In genomic region chr14:25505201-25505671, GRCm38 (mm10) we compare ENCODE assay signal across 8 mouse cellular contexts. TPM values are rescaled to one million over a fixed set of nuclear protein-coding genes. Genes with fewer than 3 reads are reported as not detected.
DNase-seq lines count a peak whose midpoint lies in the region; ATAC-seq and TF ChIP-seq lines count a peak whose summit lies in the region.

No protein-coding gene starts in this region.

- WGBS in kidney, embryonic 14.5 days = 65% methylated on average over 6 of the region's 6 CpGs
- WGBS in forebrain, embryonic 10.5 days = 72% methylated on average over 6 of the region's 6 CpGs

- no peak overlapping the region for H3K4me2 ChIP-seq in kidney, embryonic 14.5 days (replicated peaks; ENCODE audit: low read depth, low read length)
- H3K4me2 ChIP-seq in myocyte (ENCODE audit: low read depth) = no peak overlapping the region

- no peaks in the 10 kb centered on the region for H3K9me3 ChIP-seq in kidney, embryonic 14.5 days (ENCODE audit: control insufficient read depth, low read length)
- no peaks in the 10 kb centered on the region for H3K9me3 ChIP-seq in forebrain, embryonic 10.5 days

- peaks cover 79% of the 10 kb centered on the region for H3K79me2 ChIP-seq in myocyte (ENCODE audit: control insufficient read depth, insufficient read depth)

- H3K27ac ChIP-seq in kidney, embryonic 14.5 days (ENCODE audit: low read depth, low read length) = no peak overlapping the region; the same call in 1 of the 2 replicates
- no peak overlapping the region for H3K27ac ChIP-seq in forebrain, embryonic 10.5 days

- no peak overlapping the region for H3ac ChIP-seq in myocyte (ENCODE audit: control insufficient read depth, insufficient read length)

- no peak overlapping the region for H3K4me3 ChIP-seq in kidney, embryonic 14.5 days (ENCODE audit: low read length)
- H3K4me3 ChIP-seq in myocyte = no peak overlapping the region
- H3K4me3 ChIP-seq in forebrain, embryonic 10.5 days = no peak overlapping the region

- DNase-seq in layer of hippocampus, adult 9-11 months = peak; percentile 57
- no peak for DNase-seq in layer of hippocampus, postnatal 10 days (ENCODE audit: low spot score in 2 of 2)
- peak; percentile 75 for DNase-seq in adrenal gland, postnatal 25 days
- no peak for DNase-seq in cerebellum, postnatal 36 days
- no peak for DNase-seq in thymus, postnatal 0 days (ENCODE audit: low spot score)
- DNase-seq in forebrain, embryonic 10.5 days (ENCODE audit: extremely low spot score, low spot score) = no peak

- no peak overlapping the region for H3K9ac ChIP-seq in kidney, embryonic 14.5 days (ENCODE audit: low read depth, low read length)

- ATAC-seq in kidney, embryonic 14.5 days (ENCODE audit: low FRiP score, low TSS enrichment) = peak; percentile 32; the same call in 1 of the 2 replicates

- peaks cover 13% of the 10 kb centered on the region for H3K4me1 ChIP-seq in kidney, embryonic 14.5 days (ENCODE audit: control insufficient read depth, insufficient read depth, low read length)
- peaks cover 55% of the 10 kb centered on the region for H3K4me1 ChIP-seq in forebrain, embryonic 10.5 days

- peak; percentile 56 for TF ChIP-seq POLR2A in myocyte (IDR thresholded peaks at IDR 0.05; ENCODE audit: insufficient read length, low read depth)

- peaks cover 55% of the 10 kb centered on the region for H3K36me3 ChIP-seq in kidney, embryonic 14.5 days (ENCODE audit: control insufficient read depth, insufficient read depth, low read length)
- peaks cover 25% of the 10 kb centered on the region for H3K36me3 ChIP-seq in myocyte (ENCODE audit: control insufficient read depth, insufficient read depth)
- peaks cover 83% of the 10 kb centered on the region for H3K36me3 ChIP-seq in forebrain, embryonic 10.5 days (replicated peaks)

- H3K27me3 ChIP-seq in kidney, embryonic 14.5 days (ENCODE audit: control insufficient read depth, insufficient read depth, low read length) = no peaks in the 10 kb centered on the region
- H3K27me3 ChIP-seq in myocyte (ENCODE audit: control insufficient read depth, insufficient read depth, insufficient read length) = no peaks in the 10 kb centered on the region
- H3K27me3 ChIP-seq in forebrain, embryonic 10.5 days (ENCODE audit: poor library complexity, severe bottlenecking) = no peaks in the 10 kb centered on the region

TF ChIP-seq in myocyte, 11 proteins besides CTCF, POLR2A, EP300 and RAD21:
- TF ChIP-seq TCF3 (IDR thresholded peaks at IDR 0.05; ENCODE audit: insufficient read length, low read depth) (peak; percentile 95), REST (IDR thresholded peaks at IDR 0.05; ENCODE audit: insufficient read depth, insufficient read length) (no peak), E2F4 (IDR thresholded peaks at IDR 0.05; ENCODE audit: insufficient read depth) (no peak), CEBPB (IDR thresholded peaks at IDR 0.05; ENCODE audit: insufficient read depth, poor library complexity, severe bottlenecking) (peak; percentile 99), POLR2AphosphoS2 (IDR thresholded peaks at IDR 0.05; ENCODE audit: insufficient read length, low read depth) (peak; percentile 77), SRF (IDR thresholded peaks at IDR 0.05; ENCODE audit: control insufficient read depth, insufficient read length, low read depth) (no peak), MYOD1 (IDR thresholded peaks at IDR 0.05; ENCODE audit: control insufficient read depth in 1 of 3, insufficient read length in 2 of 3, low read depth in 2 of 3) (peak; percentile 48 to 96 (median 90)), TCF12 (IDR thresholded peaks at IDR 0.05; ENCODE audit: insufficient read depth, poor library complexity, severe bottlenecking) (peak; percentile 84), USF1 (IDR thresholded peaks at IDR 0.05; ENCODE audit: low read depth) (peak; percentile 33), MAX (IDR thresholded peaks at IDR 0.05; ENCODE audit: low read depth) (no peak), MYOG (IDR thresholded peaks at IDR 0.05; ENCODE audit: control insufficient read depth in 1 of 3, insufficient read depth in 1 of 3, insufficient read length in 2 of 3, low read depth in 2 of 3) (peak; percentile 81 to 97 (median 90))

RNA-seq across cellular contexts. Expression of gene Zmiz1, which starts 46.3 kb away (rescaled TPM):
- 100 to 1,000 TPM; 115 to 128 TPM for total RNA-seq in layer of hippocampus, postnatal 10 days (2021)
- total RNA-seq in adrenal gland, postnatal 25 days (2021) = 125 and 153 TPM in 2 replicates
- 43.3 and 57.3 TPM in 2 replicates for polyA plus RNA-seq in kidney, embryonic 14.5 days (2014; fragmentation: Nextera tagmentation; extraction: Ambion mirVana)
- polyA plus RNA-seq in myocyte (2012; fragmentation: generic; extraction: Trizol) = 34.5 TPM
- 19.9 and 26.4 TPM in 2 replicates for polyA plus RNA-seq in thymus, postnatal 0 days (2015; fragmentation: Nextera tagmentation; extraction: Ambion mirVana)
- 38.8 and 42.5 TPM in 2 replicates for polyA plus RNA-seq in forebrain, embryonic 10.5 days (2016; fragmentation: Nextera tagmentation; extraction: Ambion mirVana)

Comparison
In these comparisons a context has a peak if more than half of its experiments do, and no peak if none do; other contexts are left out.
1. DNase-seq: peak in layer of hippocampus, adult 9-11 months (single experiment) and adrenal gland, postnatal 25 days (single experiment); none in layer of hippocampus, postnatal 10 days (0 of 2), cerebellum, postnatal 36 days (0 of 2), thymus, postnatal 0 days (single experiment) and forebrain, embryonic 10.5 days (single experiment).